Mouse (Mus musculus) ES-CJ7 (cell line): ENCODE measurements at regions not wholly inside any gene's neighbourhood (a gene's known extent, or its start where the extent isn't known, plus 50 kb on each side); places are given as distances from the start of the nearest gene placed in this dataset.

ENCODE experiments used
- DNase-seq: peaks from one replicate; pipeline ENCODE4 v3.0.0; 2011; ENCODE audit warnings: low read depth, low spot score

GRCm38 (mm10) chr1:137023706-137024105 lies 63.5 kb upstream of the Nr5a2 start:
- DNase-seq, result no peak

GRCm38 (mm10) chr1:137020528-137020927 lies 60.3 kb upstream of the Nr5a2 start:
- DNase-seq, result no peak

GRCm38 (mm10) chr1:137017642-137018041 lies 57.4 kb upstream of the Nr5a2 start:
- no peak for DNase-seq

GRCm38 (mm10) chr1:137010240-137010926 lies 50.1 kb upstream of the Nr5a2 start:
- no peak for DNase-seq
